Mouse (Mus musculus) leukemia stem cell, adult 10-12 weeks (primary cell): ENCODE results near the gene Cadm2. TPM values are rescaled to one million over a fixed set of nuclear protein-coding genes. Genes with fewer than 3 reads are reported as not detected.

Experiments used
- polyA plus RNA-seq: library from polyadenylated mRNA; stranded (reverse); fragments of >175 nt; gene quantifications from 2 replicates; pipeline ENCODE4 v1.2.3, GENCODE M21; 2012; ENCODE audit warnings: low replicate concordance

Cadm2 gene
- polyA plus RNA-seq, result not detected in 2 replicates

DNA sequence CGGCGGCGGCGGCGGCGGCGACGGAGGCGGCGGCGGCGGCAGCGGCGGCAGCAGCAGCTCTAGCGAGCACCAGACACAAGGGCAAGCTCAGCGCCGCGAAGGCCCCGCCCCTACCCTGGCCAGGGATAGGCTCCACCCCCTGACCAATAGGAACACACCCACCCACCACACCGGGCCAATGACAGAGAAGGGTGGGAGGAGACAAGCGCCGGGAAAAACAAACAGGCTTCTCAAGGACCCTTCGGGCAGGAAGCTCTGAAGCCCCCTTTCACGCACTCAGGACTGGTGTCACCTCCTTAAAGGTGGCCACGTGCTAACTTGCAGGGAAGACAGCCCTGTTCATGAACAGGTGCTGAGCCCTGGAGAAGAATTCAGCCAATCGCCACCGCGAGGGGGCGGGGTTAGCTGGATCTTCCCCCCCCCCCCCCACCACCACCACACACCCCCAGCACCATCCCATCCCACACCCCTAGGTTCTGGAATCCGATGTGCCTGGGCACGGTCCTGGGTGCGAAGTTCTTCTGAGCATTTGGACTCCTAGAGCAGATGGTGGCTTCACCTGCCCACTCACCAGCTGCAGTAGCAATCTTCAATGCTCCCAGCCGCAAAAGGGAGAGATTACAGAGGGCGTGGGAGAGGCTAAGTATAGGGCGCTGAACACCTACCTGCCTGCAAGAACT is at the start of gene Cadm2:
Gene Cadm2 (minus strand): TSS at position 83 of the 680 bp plus-strand sequence.

